Mouse (Mus musculus) kidney, embryonic 15.5 days (tissue): ENCODE results near the gene Efnb2. TPM values are rescaled to one million over a fixed set of nuclear protein-coding genes. Genes with fewer than 3 reads are reported as not detected.

Experiments
- ATAC-seq: fragments of 200-750 bp; cut with Nextera tagmentation; replicated peaks from 2 replicates; pipeline ENCODE4 v1.8.0; 2017; ENCODE audit warnings: moderate TSS enrichment; ENCODE audit not compliant: low FRiP score
- H3K27ac ChIP-seq: fragments of 300-500 bp; sonication (generic); 2 replicates; pipeline ENCODE4 v1.5.1; 2015; ENCODE audit warnings: mild to moderate bottlenecking, inconsistent platforms
- H3K27me3 ChIP-seq: fragments of 300-500 bp; sonication (generic); 2 replicates; pipeline ENCODE4 v1.6.1; 2015; ENCODE audit warnings: inconsistent platforms
- H3K36me3 ChIP-seq: fragments of 300-500 bp; sonication (generic); 2 replicates; pipeline ENCODE4 v1.6.1; 2015; ENCODE audit warnings: inconsistent platforms
- H3K4me1 ChIP-seq: fragments of 300-500 bp; sonication (generic); 2 replicates; pipeline ENCODE4 v1.6.1; 2015; ENCODE audit warnings: inconsistent platforms
- H3K4me2 ChIP-seq: fragments of 300-500 bp; sonication (generic); 2 replicates; pipeline ENCODE4 v1.6.1; 2015; ENCODE audit warnings: moderate library complexity, mild to moderate bottlenecking, inconsistent platforms
- H3K4me3 ChIP-seq: fragments of 300-500 bp; sonication (generic); replicated peaks from 2 replicates; pipeline ENCODE4 v1.5.1; 2015; ENCODE audit warnings: mild to moderate bottlenecking, inconsistent platforms
- H3K9ac ChIP-seq: fragments of 300-500 bp; sonication (generic); 2 replicates; pipeline ENCODE4 v1.6.1; 2015; ENCODE audit warnings: mild to moderate bottlenecking, inconsistent platforms
- H3K9me3 ChIP-seq: fragments of 300-500 bp; sonication (generic); replicated peaks from 2 replicates; pipeline ENCODE4 v1.6.1; 2016; ENCODE audit warnings: inconsistent platforms
- WGBS: fragments of 180-500 bp; shearing (Covaris S2); methylation state at CpG from one replicate; pipeline ENCODE4 v1.1.7; 2015; ENCODE audit warnings: mixed read lengths; 5-methylcytosine and 5-hydroxymethylcytosine counted together
- polyA plus RNA-seq: library from polyadenylated mRNA; unstranded; fragments of >200 nt; fragmentation: Nextera tagmentation; extraction: Ambion mirVana; gene quantifications from 2 replicates; pipeline ENCODE4 v1.2.1, GENCODE M21; 2015

The Efnb2 gene
- polyA plus RNA-seq, 1 experiment from 2014 or later, result 26.2 TPM

- H3K4me1 ChIP-seq, result peaks cover 59% of the 10 kb centered on the region
- 58% methylated on average over 5 of the region's 5 CpGs for WGBS
- H3K27me3 ChIP-seq, result no peaks in the 10 kb centered on the region
- no peaks in the 10 kb centered on the region for H3K9me3 ChIP-seq
- peak overlapping the region; percentile 83 for H3K4me2 ChIP-seq
- no peak overlapping the region for H3K27ac ChIP-seq
- H3K4me3 ChIP-seq, result peak overlapping the region; percentile 15; the same call in 1 of the 2 replicates
- no peak for ATAC-seq
- H3K36me3 ChIP-seq, result peaks cover 8% of the 10 kb centered on the region; the same call in 1 of the 2 replicates
- no peak overlapping the region for H3K9ac ChIP-seq
Measured at GRCm38 (mm10) chr8:8653343-8653742, 7.7 kb downstream of the Efnb2 start.

GRCm38 (mm10) chr8:8652388-8652787, 8.7 kb downstream of the Efnb2 start:
- H3K4me3 ChIP-seq, result no peak overlapping the region
- H3K4me2 ChIP-seq, result peak overlapping the region; percentile 31; the same call in 1 of the 2 replicates
- no peaks in the 10 kb centered on the region for H3K9me3 ChIP-seq
- ATAC-seq, result no peak
- H3K9ac ChIP-seq, result no peak overlapping the region
- peaks cover 8% of the 10 kb centered on the region; the same call in 1 of the 2 replicates for H3K36me3 ChIP-seq
- no peak overlapping the region for H3K27ac ChIP-seq
- H3K27me3 ChIP-seq, result no peaks in the 10 kb centered on the region
- peaks cover 59% of the 10 kb centered on the region for H3K4me1 ChIP-seq
- 86% methylated on average over 4 of the region's 4 CpGs for WGBS

GRCm38 (mm10) chr8:8649944-8650343, 11.1 kb downstream of the Efnb2 start:
- Histone ChIP-seq H3K4me2 (peak overlapping the region; percentile 15; the same call in 1 of the 2 replicates), H3K27ac (no peak overlapping the region), H3K4me3 (no peak overlapping the region), H3K27me3 (no peaks in the 10 kb centered on the region), H3K9ac (no peak overlapping the region), H3K36me3 (peaks cover 5% of the 10 kb centered on the region; the same call in 1 of the 2 replicates), H3K4me1 (peaks cover 60% of the 10 kb centered on the region), H3K9me3 (no peaks in the 10 kb centered on the region)
- ATAC-seq, result no peak
- 67% methylated on average over 8 of the region's 8 CpGs for WGBS

- H3K9ac ChIP-seq, result no peak overlapping the region
- H3K36me3 ChIP-seq, result peaks cover 5% of the 10 kb centered on the region; the same call in 1 of the 2 replicates
- H3K27me3 ChIP-seq, result no peaks in the 10 kb centered on the region
- peaks cover 60% of the 10 kb centered on the region for H3K4me1 ChIP-seq
- H3K4me3 ChIP-seq, result no peak overlapping the region
- H3K9me3 ChIP-seq, result no peaks in the 10 kb centered on the region
- WGBS, result 76% methylated on average over 3 of the region's 3 CpGs
- no peak for ATAC-seq
- no peak overlapping the region for H3K27ac ChIP-seq
- peak overlapping the region; percentile 15; the same call in 1 of the 2 replicates for H3K4me2 ChIP-seq
Measured at GRCm38 (mm10) chr8:8649536-8649935, 11.5 kb downstream of the Efnb2 start.

GRCm38 (mm10) chr8:8648686-8649085, 12.4 kb downstream of the Efnb2 start:
- ATAC-seq, result no peak
- no peaks in the 10 kb centered on the region for H3K9me3 ChIP-seq
- H3K9ac ChIP-seq, result no peak overlapping the region
- WGBS, result 58% methylated on average over 7 of the region's 7 CpGs
- H3K36me3 ChIP-seq, result peaks cover 5% of the 10 kb centered on the region; the same call in 1 of the 2 replicates
- H3K4me1 ChIP-seq, result peaks cover 54% of the 10 kb centered on the region
- no peak overlapping the region for H3K4me3 ChIP-seq
- H3K4me2 ChIP-seq, result no peak overlapping the region
- no peak overlapping the region for H3K27ac ChIP-seq
- H3K27me3 ChIP-seq, result no peaks in the 10 kb centered on the region

GRCm38 (mm10) chr8:8647824-8648223, 13.2 kb downstream of the Efnb2 start:
- peak; percentile 34 for ATAC-seq
- no peak overlapping the region for H3K4me2 ChIP-seq
- H3K4me1 ChIP-seq, result peaks cover 49% of the 10 kb centered on the region
- no peak overlapping the region for H3K27ac ChIP-seq
- H3K9ac ChIP-seq, result no peak overlapping the region
- H3K36me3 ChIP-seq, result peaks cover 5% of the 10 kb centered on the region; the same call in 1 of the 2 replicates
- no peaks in the 10 kb centered on the region for H3K9me3 ChIP-seq
- WGBS, result 52% methylated on average over 7 of the region's 7 CpGs
- H3K4me3 ChIP-seq, result no peak overlapping the region
- no peaks in the 10 kb centered on the region for H3K27me3 ChIP-seq

GRCm38 (mm10) chr8:8647319-8647718, 13.7 kb downstream of the Efnb2 start:
- no peaks in the 10 kb centered on the region for H3K9me3 ChIP-seq
- no peaks in the 10 kb centered on the region for H3K27me3 ChIP-seq
- peaks cover 5% of the 10 kb centered on the region; the same call in 1 of the 2 replicates for H3K36me3 ChIP-seq
- no peak overlapping the region for H3K4me3 ChIP-seq
- no peak overlapping the region for H3K9ac ChIP-seq
- H3K4me1 ChIP-seq, result peaks cover 44% of the 10 kb centered on the region
- 0 out of 2 replicates have a peak, but pooled peaks have one; percentile 13 for ATAC-seq
- H3K4me2 ChIP-seq, result no peak overlapping the region
- H3K27ac ChIP-seq, result no peak overlapping the region
- WGBS, result 55% methylated on average over 3 of the region's 3 CpGs

- WGBS, result 73% methylated on average over 11 of the region's 11 CpGs
- H3K27ac ChIP-seq, result no peak overlapping the region
- no peak overlapping the region for H3K4me3 ChIP-seq
- peaks cover 33% of the 10 kb centered on the region for H3K4me1 ChIP-seq
- H3K36me3 ChIP-seq, result peaks cover 3% of the 10 kb centered on the region; the same call in 1 of the 2 replicates
- H3K9me3 ChIP-seq, result no peaks in the 10 kb centered on the region
- H3K4me2 ChIP-seq, result no peak overlapping the region
- no peak for ATAC-seq
- H3K9ac ChIP-seq, result no peak overlapping the region
- no peaks in the 10 kb centered on the region for H3K27me3 ChIP-seq
Measured at GRCm38 (mm10) chr8:8644160-8644915, 16.7 kb downstream of the Efnb2 start.

- Histone ChIP-seq H3K4me2 (no peak overlapping the region), H3K36me3 (peaks cover 17% of the 10 kb centered on the region; the same call in 1 of the 2 replicates), H3K9me3 (no peaks in the 10 kb centered on the region), H3K4me1 (peaks cover 21% of the 10 kb centered on the region), H3K9ac (no peak overlapping the region), H3K27me3 (no peaks in the 10 kb centered on the region), H3K27ac (peak overlapping the region; percentile 30; the same call in 1 of the 2 replicates), H3K4me3 (no peak overlapping the region)
- WGBS, result 21% methylated on average over 4 of the region's 4 CpGs
- ATAC-seq, result 0 out of 2 replicates have a peak, but pooled peaks have one; percentile 43
Measured at GRCm38 (mm10) chr8:8640264-8640588, 20.8 kb downstream of the Efnb2 start.

- no peaks in the 10 kb centered on the region for H3K27me3 ChIP-seq
- 0 out of 2 replicates have a peak overlapping the region, but pooled peaks have one; percentile 30 for H3K27ac ChIP-seq
- H3K4me1 ChIP-seq, result peaks cover 20% of the 10 kb centered on the region
- no peak overlapping the region for H3K4me3 ChIP-seq
- H3K36me3 ChIP-seq, result peaks cover 19% of the 10 kb centered on the region; the same call in 1 of the 2 replicates
- 23% methylated on average over 8 of the region's 8 CpGs for WGBS
- H3K4me2 ChIP-seq, result no peak overlapping the region
- no peak overlapping the region for H3K9ac ChIP-seq
- H3K9me3 ChIP-seq, result no peaks in the 10 kb centered on the region
- peak; percentile 76 for ATAC-seq
Measured at GRCm38 (mm10) chr8:8639569-8640263, 21.3 kb downstream of the Efnb2 start.

GRCm38 (mm10) chr8:8631394-8631793, 29.6 kb downstream of the Efnb2 start:
- H3K9me3 ChIP-seq, result no peaks in the 10 kb centered on the region
- 52% methylated on average over 7 of the region's 7 CpGs for WGBS

GRCm38 (mm10) chr8:8624017-8624416, 37.0 kb downstream of the Efnb2 start:
- H3K27me3 ChIP-seq, result no peaks in the 10 kb centered on the region
- 43% methylated on average over 7 of the region's 7 CpGs for WGBS
- H3K4me3 ChIP-seq, result no peak overlapping the region
- peaks cover 52% of the 10 kb centered on the region for H3K36me3 ChIP-seq
- ATAC-seq, result no peak
- no peaks in the 10 kb centered on the region for H3K9me3 ChIP-seq
- H3K4me1 ChIP-seq, result peaks cover 20% of the 10 kb centered on the region
- no peak overlapping the region for H3K4me2 ChIP-seq
- H3K9ac ChIP-seq, result no peak overlapping the region
- H3K27ac ChIP-seq, result peak overlapping the region; percentile 5; the same call in 1 of the 2 replicates

More at GRCm38 (mm10) chr8:8631394-8631793, 29.6 kb downstream of the Efnb2 start:
- no peak overlapping the region for H3K27ac ChIP-seq
- no peak overlapping the region for H3K9ac ChIP-seq
- peaks cover 22% of the 10 kb centered on the region for H3K36me3 ChIP-seq
- H3K4me1 ChIP-seq, result peaks cover 7% of the 10 kb centered on the region; the same call in 1 of the 2 replicates
- no peaks in the 10 kb centered on the region for H3K27me3 ChIP-seq
- ATAC-seq, result no peak
- no peak overlapping the region for H3K4me3 ChIP-seq
- no peak overlapping the region for H3K4me2 ChIP-seq
